Mouse (Mus musculus): Measurements from ENCODE around the gene Trap1a. TPM values are rescaled to one million over a fixed set of nuclear protein-coding genes. Genes with fewer than 3 reads are reported as not detected.

Trap1a gene
- polyA plus RNA-seq (2012; rRNA removed) = not detected in 2 replicates

DNA sequence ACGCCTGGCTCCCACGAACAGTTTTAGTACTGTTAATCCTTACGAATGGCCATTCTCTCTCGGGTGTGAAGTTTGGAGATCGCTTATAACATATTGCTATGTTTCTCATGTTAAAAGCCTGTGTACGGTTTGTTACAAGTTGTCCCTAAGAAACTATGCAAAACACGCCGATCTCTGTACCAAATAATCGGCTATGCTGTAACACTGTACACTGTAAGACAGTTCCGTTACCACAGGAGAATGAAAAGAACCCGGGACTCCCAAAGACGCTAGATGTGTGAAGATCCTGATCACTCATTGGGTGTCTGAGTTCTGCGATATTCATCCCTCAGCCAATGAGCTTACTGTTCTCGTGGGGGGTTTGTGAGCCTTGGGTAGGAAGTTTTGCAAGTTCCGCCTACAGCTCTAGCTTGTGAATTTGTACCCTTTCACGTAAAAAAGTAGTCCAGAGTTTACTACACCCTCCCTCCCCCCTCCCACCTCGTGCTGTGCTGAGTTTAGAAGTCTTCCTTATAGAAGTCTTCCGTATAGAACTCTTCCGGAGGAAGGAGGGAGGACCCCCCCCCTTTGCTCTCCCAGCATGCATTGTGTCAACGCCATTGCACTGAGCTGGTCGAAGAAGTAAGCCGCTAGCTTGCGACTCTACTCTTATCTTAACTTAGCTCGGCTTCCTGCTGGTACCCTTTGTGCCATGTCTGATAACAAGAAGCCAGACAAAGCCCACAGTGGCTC is at the start of gene Trap1a:
Gene Trap1a (plus strand): TSS at position 421 of the 732 bp plus-strand sequence.

Other genes starting within 250 kb of the Trap1a start
- gene Serpina7, start 248.4 kb upstream of the Trap1a start, polyA plus RNA-seq (2012; rRNA removed) = 0.02 and 0.14 TPM in 2 replicates
- gene 4930513O06Rik, start 247.4 kb upstream of the Trap1a start, polyA plus RNA-seq (2012; rRNA removed) = not detected in 2 replicates
- gene 4933428M09Rik, start 154.5 kb upstream of the Trap1a start, polyA plus RNA-seq (2012; rRNA removed) = not detected in 2 replicates
- gene Mum1l1, start 123.6 kb upstream of the Trap1a start, polyA plus RNA-seq (2012; rRNA removed) = 3.6 and 5.4 TPM in 2 replicates
- 0.58 and 0.66 TPM in 2 replicates for gene D330045A20Rik, start 146.7 kb downstream of the Trap1a start, polyA plus RNA-seq (2012; rRNA removed)
- gene Rnf128, start 229.6 kb downstream of the Trap1a start, polyA plus RNA-seq (2012; rRNA removed) = 1.2 and 1.5 TPM in 2 replicates